Mouse (Mus musculus) embryonic facial prominence, embryonic 13.5 days (tissue): ENCODE results near the gene C130073F10Rik. TPM values are rescaled to one million over a fixed set of nuclear protein-coding genes. Genes with fewer than 3 reads are reported as not detected.

Source experiments
- polyA plus RNA-seq: library from polyadenylated mRNA; unstranded; fragments of >200 nt; fragmentation: Nextera tagmentation; extraction: Ambion mirVana; gene quantifications from 2 replicates; pipeline ENCODE4 v1.2.1, GENCODE M21; 2015

The C130073F10Rik gene
- polyA plus RNA-seq, 1 experiment from 2014 or later, result not detected

Other genes with a start within 250 kb of the C130073F10Rik start
- gene Leprot, start 246.1 kb downstream of the C130073F10Rik start, polyA plus RNA-seq, result 93.7 and 94.0 TPM in 2 replicates
- gene Lepr, start 176.4 kb downstream of the C130073F10Rik start, polyA plus RNA-seq, result 10.1 and 11.2 TPM in 2 replicates
- gene B020004J07Rik, start 49.8 kb downstream of the C130073F10Rik start, polyA plus RNA-seq, result not detected in 2 replicates
- not detected in 2 replicates for gene Gm12800, start 15.3 kb upstream of the C130073F10Rik start, polyA plus RNA-seq
- gene Gm12794, start 46.6 kb upstream of the C130073F10Rik start, polyA plus RNA-seq, result not detected in 2 replicates
- gene Gm12790, start 87.3 kb upstream of the C130073F10Rik start, polyA plus RNA-seq, result not detected in 2 replicates
- not detected in 2 replicates for gene Gm12789, start 92.8 kb upstream of the C130073F10Rik start, polyA plus RNA-seq
- 9.6 and 14.2 TPM in 2 replicates for gene Pde4b, start 193.8 kb upstream of the C130073F10Rik start, polyA plus RNA-seq